Mouse (Mus musculus): ENCODE results near the gene Epha6. TPM values are rescaled to one million over a fixed set of nuclear protein-coding genes. Genes with fewer than 3 reads are reported as not detected.

Epha6 gene
- polyA plus RNA-seq, 1 experiment: not detected

- peak within 1 kb of the TSS; percentile 81 for H3K4me3 ChIP-seq (replicated peaks; ENCODE audit: extremely low read depth, low read depth, low read length)
- H3K4me1 ChIP-seq (ENCODE audit: control insufficient read depth, insufficient read depth, low read length): no peaks in the 10 kb centered on the region
- TF ChIP-seq CTCF (IDR thresholded peaks at IDR 0.05; ENCODE audit: insufficient read depth, low read length) (no peak), POLR2A (IDR thresholded peaks at IDR 0.05; ENCODE audit: borderline replicate concordance, extremely low read depth, low read depth, low read length) (peak; percentile 76; the same call in 1 of the 2 replicates)
- 1% methylated on average over 46 of the region's 46 CpGs for WGBS
- peak; percentile 89 for DNase-seq
Observed at GRCm38 (mm10) chr16:59639102-59639691, 966.1 kb downstream of the Epha6 start, which contains the start of gene Arl6. Gene Arl6 (minus strand): TSS chr16:59639391.

- no peak for TF ChIP-seq CTCF (IDR thresholded peaks at IDR 0.05; ENCODE audit: insufficient read depth, low read length)
- DNase-seq: no peak
- H3K4me1 ChIP-seq (ENCODE audit: control insufficient read depth, insufficient read depth, low read length): no peaks in the 10 kb centered on the region
- H3K4me3 ChIP-seq (replicated peaks; ENCODE audit: extremely low read depth, low read depth, low read length): no peak overlapping the region
- 72% methylated on average over 2 of the region's 2 CpGs for WGBS
Observed at GRCm38 (mm10) chr16:59634598-59634997, 970.7 kb downstream of the Epha6 start.

GRCm38 (mm10) chr16:59621554-59621953 is 983.8 kb downstream of the Epha6 start:
- DNase-seq: no peak
- Histone ChIP-seq H3K4me3 (replicated peaks; ENCODE audit: extremely low read depth, low read depth, low read length) (no peak overlapping the region), H3K4me1 (ENCODE audit: control insufficient read depth, insufficient read depth, low read length) (peaks cover 2% of the 10 kb centered on the region; the same call in 1 of the 2 replicates)
- 96% methylated on average over 2 of the region's 2 CpGs for WGBS
- TF ChIP-seq POLR2A (IDR thresholded peaks at IDR 0.05; ENCODE audit: borderline replicate concordance, extremely low read depth, low read depth, low read length) (no peak), CTCF (IDR thresholded peaks at IDR 0.05; ENCODE audit: insufficient read depth, low read length) (no peak)

- no peak for TF ChIP-seq POLR2A (IDR thresholded peaks at IDR 0.05; ENCODE audit: borderline replicate concordance, extremely low read depth, low read depth, low read length)
- TF ChIP-seq CTCF (IDR thresholded peaks at IDR 0.05; ENCODE audit: insufficient read depth, low read length): no peak; the same call in 1 of the 2 replicates
- Histone ChIP-seq H3K4me3 (replicated peaks; ENCODE audit: extremely low read depth, low read depth, low read length) (no peak overlapping the region), H3K4me1 (ENCODE audit: control insufficient read depth, insufficient read depth, low read length) (peaks cover 2% of the 10 kb centered on the region; the same call in 1 of the 2 replicates)
- 26% methylated on average over 3 of the region's 3 CpGs for WGBS
- DNase-seq: no peak
Observed at GRCm38 (mm10) chr16:59617167-59617566, 988.2 kb downstream of the Epha6 start.

- Histone ChIP-seq H3K4me3 (replicated peaks; ENCODE audit: extremely low read depth, low read depth, low read length) (no peak overlapping the region), H3K4me1 (ENCODE audit: control insufficient read depth, insufficient read depth, low read length) (peaks cover 2% of the 10 kb centered on the region; the same call in 1 of the 2 replicates)
- DNase-seq: no peak
- 78% methylated on average over 3 of the region's 3 CpGs for WGBS
- no peak for TF ChIP-seq CTCF (IDR thresholded peaks at IDR 0.05; ENCODE audit: insufficient read depth, low read length)
- TF ChIP-seq POLR2A (IDR thresholded peaks at IDR 0.05; ENCODE audit: borderline replicate concordance, extremely low read depth, low read depth, low read length): no peak
Observed at GRCm38 (mm10) chr16:59615675-59616074, 989.7 kb downstream of the Epha6 start.

- no peak for DNase-seq
- no peak for TF ChIP-seq POLR2A (IDR thresholded peaks at IDR 0.05; ENCODE audit: borderline replicate concordance, extremely low read depth, low read depth, low read length)
- WGBS: 62% methylated on average over 1 of the region's 1 CpGs
Observed at GRCm38 (mm10) chr16:59610750-59611149, 994.6 kb downstream of the Epha6 start.

GRCm38 (mm10) chr16:59604078-59604781 is 1001.1 kb downstream of the Epha6 start:
- WGBS: 58% methylated on average over 15 of the region's 15 CpGs
- no peaks in the 10 kb centered on the region for H3K4me1 ChIP-seq (ENCODE audit: control insufficient read depth, insufficient read depth, low read length)
- no peak overlapping the region for H3K4me3 ChIP-seq (replicated peaks; ENCODE audit: extremely low read depth, low read depth, low read length)
- DNase-seq: no peak
- no peak for TF ChIP-seq POLR2A (IDR thresholded peaks at IDR 0.05; ENCODE audit: borderline replicate concordance, extremely low read depth, low read depth, low read length)
- no peak for TF ChIP-seq CTCF (IDR thresholded peaks at IDR 0.05; ENCODE audit: insufficient read depth, low read length)

More at GRCm38 (mm10) chr16:59610750-59611149, 994.6 kb downstream of the Epha6 start:
- no peak overlapping the region for H3K4me3 ChIP-seq (replicated peaks; ENCODE audit: extremely low read depth, low read depth, low read length)
- no peaks in the 10 kb centered on the region for H3K4me1 ChIP-seq (ENCODE audit: control insufficient read depth, insufficient read depth, low read length)

Measured in lung, adult 2 months (tissue).